Mouse (Mus musculus): ENCODE results near the gene Rgma. TPM values are rescaled to one million over a fixed set of nuclear protein-coding genes. Genes with fewer than 3 reads are reported as not detected.

The Rgma gene
- polyA plus RNA-seq (2015; fragmentation: Illumina TruSeq; extraction: RNeasy Lipid Tissue Mini Kit (QIAGEN cat#74804); ENCODE audit: insufficient read depth, low replicate concordance), result 1.0 TPM

DNA sequence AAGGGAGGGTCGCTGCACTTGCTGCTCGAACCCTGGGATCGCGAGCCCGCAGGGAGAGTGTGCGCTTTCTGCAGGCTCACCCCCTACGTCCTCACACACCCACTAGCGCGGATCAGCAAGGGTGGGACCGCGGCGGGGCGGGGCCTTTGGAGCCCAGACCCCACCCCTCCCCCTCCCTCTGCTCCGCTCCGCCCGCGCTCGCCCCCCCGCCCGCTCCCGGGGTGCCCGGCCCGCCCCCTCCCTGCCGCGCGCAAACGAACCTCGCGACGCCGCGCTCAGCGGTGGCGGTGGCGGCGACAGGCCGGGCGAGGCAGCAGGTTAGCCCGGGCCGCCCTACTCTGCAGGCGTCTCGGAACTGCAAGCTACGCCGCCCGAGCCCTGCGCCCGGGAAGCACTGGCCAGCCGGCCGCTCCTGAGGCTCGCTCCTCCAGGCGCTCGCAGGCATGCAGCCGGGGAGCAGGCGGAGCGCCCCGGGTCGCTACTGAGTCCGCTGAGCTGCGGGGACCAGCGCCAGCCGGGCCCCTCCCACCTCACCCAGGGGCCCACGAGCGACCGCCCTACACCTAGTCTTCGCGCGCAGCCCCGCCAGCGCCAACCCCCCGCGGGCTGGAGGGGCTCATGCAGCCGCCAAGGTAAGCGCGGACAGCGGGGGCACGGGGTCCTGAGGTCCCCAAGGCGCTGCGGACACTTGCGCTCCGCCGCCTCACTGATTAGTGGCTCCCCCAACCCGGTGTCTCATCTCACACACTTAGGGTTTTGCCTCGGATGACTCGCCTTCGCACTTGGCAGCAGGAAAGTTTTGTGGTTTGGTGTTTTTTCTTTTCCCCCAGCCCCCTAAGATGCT lies at the start of gene Rgma:
Gene Rgma, plus strand, starts transcription at position 253 of the 844 bp plus-strand sequence.

Other genes starting within 250 kb of the Rgma start
- 111 TPM for gene Chd2, start 166.3 kb downstream of the Rgma start, polyA plus RNA-seq (2015; fragmentation: Illumina TruSeq; extraction: RNeasy Lipid Tissue Mini Kit (QIAGEN cat#74804); ENCODE audit: insufficient read depth, low replicate concordance)

Measured in spleen, adult 10 weeks (tissue).